Mouse (Mus musculus) erythroid progenitor cell, adult 5-6 weeks (primary cell): ENCODE data around the gene Lpcat2. TPM values are rescaled to one million over a fixed set of nuclear protein-coding genes. Genes with fewer than 3 reads are reported as not detected.
A peak's percentile ranks its signal among the peaks of the same experiment; 100 is the strongest.

Experiments used
- ATAC-seq: replicated peaks from 2 replicates; pipeline ENCODE4 v1.8.0; 2016; ENCODE audit warnings: moderate number of reproducible peaks, mild to moderate bottlenecking, moderate TSS enrichment, inconsistent platforms; ENCODE audit not compliant: poor library complexity, low FRiP score, severe bottlenecking
- total RNA-seq, 2 experiments: library from RNA; stranded (forward) in 1 of 2; stranded (reverse) in 1 of 2; fragments of 150-400 nt in 1 of 2; fragments of 186-747, 209-891 nt in 1 of 2; gene quantifications; 2 replicates each; pipeline versions ENCODE4 v1.2.3 to v1.2.4; 2015 to 2017; ENCODE audit warnings: low replicate concordance in 2 of 2

The Lpcat2 gene
- total RNA-seq (2015; ENCODE audit: low replicate concordance) (2.9 and 13.7 TPM in 2 replicates), total RNA-seq (2017; ENCODE audit: low replicate concordance) (4.0 and 9.6 TPM in 2 replicates)

GRCm38 (mm10) chr8:92855171-92855894 is at the start of gene Lpcat2:
Lpcat2 (plus strand) TSS chr8:92855339.
- ATAC-seq = no peak

GRCm38 (mm10) chr8:92812773-92813172 is 42.4 kb upstream of the Lpcat2 start:
- no peak for ATAC-seq

GRCm38 (mm10) chr8:92815661-92816060 is 39.5 kb upstream of the Lpcat2 start:
- ATAC-seq = no peak

- ATAC-seq = 0 out of 2 replicates have a peak, but pooled peaks have one; percentile 19
These were observed 37.0 kb upstream of the Lpcat2 start for GRCm38 (mm10) chr8:92817928-92818818.

- ATAC-seq = no peak
These were observed 34.0 kb upstream of the Lpcat2 start for GRCm38 (mm10) chr8:92821151-92821550.

GRCm38 (mm10) chr8:92822386-92822785 is 32.8 kb upstream of the Lpcat2 start:
- ATAC-seq = no peak

- no peak for ATAC-seq
These were observed 29.1 kb upstream of the Lpcat2 start for GRCm38 (mm10) chr8:92825991-92826390.

- no peak for ATAC-seq
These were observed 27.7 kb upstream of the Lpcat2 start, which contains the start of gene Mmp2 for GRCm38 (mm10) chr8:92827243-92828034. Mmp2 (plus strand) TSS chr8:92827291.

- no peak for ATAC-seq
These were observed 26.8 kb upstream of the Lpcat2 start for GRCm38 (mm10) chr8:92828251-92828743.

GRCm38 (mm10) chr8:92834065-92834731 is 20.9 kb upstream of the Lpcat2 start:
- ATAC-seq = no peak

GRCm38 (mm10) chr8:92834786-92835500 is 20.2 kb upstream of the Lpcat2 start:
- no peak for ATAC-seq

GRCm38 (mm10) chr8:92835901-92836300 is 19.2 kb upstream of the Lpcat2 start:
- no peak for ATAC-seq

- no peak for ATAC-seq
These were observed 16.5 kb upstream of the Lpcat2 start for GRCm38 (mm10) chr8:92838616-92839015.

- no peak for ATAC-seq
These were observed 16.0 kb upstream of the Lpcat2 start for GRCm38 (mm10) chr8:92839161-92839560.

GRCm38 (mm10) chr8:92839876-92840275 is 15.3 kb upstream of the Lpcat2 start:
- ATAC-seq = no peak

GRCm38 (mm10) chr8:92846684-92847083 is 8.5 kb upstream of the Lpcat2 start:
- ATAC-seq = no peak

- no peak for ATAC-seq
These were observed 7.8 kb upstream of the Lpcat2 start for GRCm38 (mm10) chr8:92847299-92847698.

GRCm38 (mm10) chr8:92849261-92849660 is 5.9 kb upstream of the Lpcat2 start:
- no peak for ATAC-seq

GRCm38 (mm10) chr8:92850239-92850638 is 4.9 kb upstream of the Lpcat2 start:
- ATAC-seq = no peak
